Mouse (Mus musculus): Measurements from ENCODE around the gene Phyhipl. TPM values are rescaled to one million over a fixed set of nuclear protein-coding genes. Genes with fewer than 3 reads are reported as not detected.

The Phyhipl gene
- total RNA-seq, 2 experiments from 2014 or later, result not detected

- no peak overlapping the region for H3K4me3 ChIP-seq
- H3K27ac ChIP-seq, result no peak overlapping the region
- no peak for DNase-seq
- TF ChIP-seq CTCF (IDR thresholded peaks at IDR 0.05), result no peak
- intact Hi-C loops (cut with DNase I), result no loop called here
Measured at GRCm38 (mm10) chr10:70654139-70654538, 1.6 kb downstream of the Phyhipl start.

GRCm38 (mm10) chr10:70651769-70652648 lies 3.8 kb downstream of the Phyhipl start:
- intact Hi-C loops (cut with DNase I), result no loop called here
- Histone ChIP-seq H3K4me3 (no peak overlapping the region), H3K27ac (no peak overlapping the region)
- no peak for TF ChIP-seq CTCF (IDR thresholded peaks at IDR 0.05)
- no peak for DNase-seq

GRCm38 (mm10) chr10:70648831-70649230 lies 6.9 kb downstream of the Phyhipl start:
- no peak for TF ChIP-seq CTCF (IDR thresholded peaks at IDR 0.05)
- intact Hi-C loops (cut with DNase I), result no loop called here
- peak overlapping the region; percentile 46; the same call in 1 of the 2 replicates for H3K27ac ChIP-seq
- H3K4me3 ChIP-seq, result no peak overlapping the region; the same call in 1 of the 2 replicates
- no peak for DNase-seq

DNA sequence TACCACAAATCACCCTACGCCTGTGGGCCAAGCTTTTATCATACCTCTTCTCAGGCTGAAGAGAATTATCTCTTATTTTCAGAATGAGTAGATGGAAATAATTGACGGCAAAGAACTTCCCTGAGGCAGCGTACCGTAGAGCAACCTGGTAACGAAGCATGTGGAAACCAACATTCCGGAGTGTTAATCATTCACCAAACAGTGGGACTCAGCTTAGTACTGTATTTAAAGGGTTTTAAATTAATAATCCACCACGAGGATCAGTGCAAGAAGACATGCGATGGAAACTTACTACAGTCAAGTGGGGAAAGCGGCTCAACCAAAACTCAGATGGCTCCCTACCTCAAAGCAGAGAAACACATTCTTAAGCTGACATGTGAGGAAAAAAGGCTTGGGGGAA lies 12.6 kb downstream of the Phyhipl start:
- TF ChIP-seq CTCF (IDR thresholded peaks at IDR 0.05), result no peak
- intact Hi-C loops (cut with DNase I), result no loop called here
- no peak overlapping the region for H3K4me3 ChIP-seq
- no peak for DNase-seq
- H3K27ac ChIP-seq, result no peak overlapping the region

DNA sequence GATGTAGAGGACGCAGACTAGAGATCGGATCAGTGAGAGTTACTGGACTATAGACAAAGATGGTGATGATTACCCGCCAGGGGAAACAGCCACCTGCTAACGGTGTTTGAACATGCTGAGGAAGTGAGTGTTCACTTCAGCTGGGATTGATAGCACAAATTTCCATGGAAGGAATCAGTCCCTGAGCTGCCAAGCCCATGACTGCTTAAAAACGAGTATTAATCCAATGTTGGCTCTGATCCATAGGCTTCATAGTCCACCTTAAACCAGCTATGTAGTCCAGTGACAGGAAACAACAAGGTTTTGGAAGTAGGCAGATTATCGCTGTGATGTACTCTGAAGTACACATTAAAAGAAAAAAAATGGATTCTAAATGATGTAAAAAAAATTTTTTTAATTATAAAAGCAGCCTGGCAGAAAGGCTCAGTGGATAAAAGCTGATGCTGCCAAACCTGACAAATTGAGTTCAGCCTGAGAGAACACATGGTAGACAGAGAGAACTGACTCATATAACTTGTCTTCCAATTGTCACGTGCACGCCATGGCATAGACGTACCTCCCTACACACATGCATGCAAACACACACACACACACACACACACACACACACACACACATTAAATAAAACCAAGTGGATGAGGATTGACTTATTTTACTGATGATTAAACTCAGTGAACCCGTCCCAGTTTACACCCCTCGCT lies 14.7 kb downstream of the Phyhipl start:
- Histone ChIP-seq H3K4me3 (no peak overlapping the region), H3K27ac (no peak overlapping the region)
- no peak for TF ChIP-seq CTCF (IDR thresholded peaks at IDR 0.05)
- DNase-seq, result no peak
- intact Hi-C loops (cut with DNase I), result no loop called here

GRCm38 (mm10) chr10:70640075-70640737 lies 15.6 kb downstream of the Phyhipl start:
- no peak for DNase-seq
- no peak overlapping the region for H3K4me3 ChIP-seq
- no peak for TF ChIP-seq CTCF (IDR thresholded peaks at IDR 0.05)
- intact Hi-C loops (cut with DNase I), result no loop called here
- H3K27ac ChIP-seq, result no peak overlapping the region

- H3K27ac ChIP-seq, result no peak overlapping the region
- no peak for TF ChIP-seq CTCF (IDR thresholded peaks at IDR 0.05)
- H3K4me3 ChIP-seq, result no peak overlapping the region
- no peak for DNase-seq
- intact Hi-C loops (cut with DNase I), result no loop called here
Measured at GRCm38 (mm10) chr10:70637640-70638328, 18.0 kb downstream of the Phyhipl start.

GRCm38 (mm10) chr10:70635261-70635660 lies 20.5 kb downstream of the Phyhipl start:
- no peak for DNase-seq
- Histone ChIP-seq H3K27ac (no peak overlapping the region), H3K4me3 (no peak overlapping the region)
- no peak for TF ChIP-seq CTCF (IDR thresholded peaks at IDR 0.05)
- intact Hi-C loops (cut with DNase I), result no loop called here

DNA sequence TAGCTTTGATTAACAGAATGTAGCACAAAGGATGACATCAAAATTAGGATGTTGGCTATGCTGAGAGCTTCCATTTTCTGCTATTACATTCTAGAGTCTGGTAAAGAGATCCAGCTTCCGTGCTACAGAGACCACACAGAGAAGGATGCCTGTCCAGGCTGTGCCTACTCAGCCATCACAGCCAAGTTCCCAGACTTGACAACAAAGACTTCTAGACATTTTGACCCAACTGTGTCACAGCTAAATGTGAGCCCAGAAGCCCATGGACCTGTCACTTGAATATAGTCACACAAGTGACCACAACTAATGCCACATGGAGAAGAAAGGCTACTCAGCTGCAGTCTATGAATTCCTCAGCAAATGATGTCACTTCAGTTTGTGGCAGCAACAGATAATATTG lies 24.6 kb downstream of the Phyhipl start:
- Histone ChIP-seq H3K27ac (no peak overlapping the region), H3K4me3 (no peak overlapping the region)
- intact Hi-C loops (cut with DNase I), result no loop called here
- TF ChIP-seq CTCF (IDR thresholded peaks at IDR 0.05), result no peak
- DNase-seq, result no peak

DNA sequence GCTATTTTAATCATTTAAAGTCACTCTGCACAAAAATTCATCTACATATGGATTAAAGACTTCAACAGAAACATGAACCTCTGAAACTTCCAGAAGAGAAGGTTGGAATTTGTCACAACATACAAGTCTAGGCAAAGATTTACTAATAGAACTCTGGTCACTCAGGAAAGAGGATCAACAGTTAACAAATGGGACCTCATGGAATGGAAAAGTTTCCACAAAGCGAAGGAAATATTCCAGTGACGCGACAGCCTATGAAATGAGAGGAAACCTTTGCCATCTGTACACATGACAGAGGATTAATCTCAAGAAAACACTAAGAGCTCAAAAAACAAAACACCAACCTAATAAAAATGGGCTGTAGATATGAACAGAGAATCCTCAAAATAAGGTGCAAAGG lies 32.3 kb downstream of the Phyhipl start:
- intact Hi-C loops (cut with DNase I), result no loop called here
- TF ChIP-seq CTCF (IDR thresholded peaks at IDR 0.05), result no peak
- no peak for DNase-seq
- Histone ChIP-seq H3K27ac (no peak overlapping the region), H3K4me3 (no peak overlapping the region)

GRCm38 (mm10) chr10:70616377-70616776 lies 39.4 kb downstream of the Phyhipl start:
- TF ChIP-seq CTCF (IDR thresholded peaks at IDR 0.05), result no peak
- DNase-seq, result no peak
- Histone ChIP-seq H3K4me3 (no peak overlapping the region), H3K27ac (no peak overlapping the region)
- intact Hi-C loops (cut with DNase I), result no loop called here

- intact Hi-C loops (cut with DNase I), result no loop called here
- Histone ChIP-seq H3K4me3 (no peak overlapping the region), H3K27ac (no peak overlapping the region)
- no peak for TF ChIP-seq CTCF (IDR thresholded peaks at IDR 0.05)
- DNase-seq, result no peak
Measured at GRCm38 (mm10) chr10:70611633-70612032, 44.1 kb downstream of the Phyhipl start.
